Mouse (Mus musculus) liver, adult (tissue): ENCODE measurements at regions not wholly inside any gene's neighbourhood (a gene's known extent, or its start where the extent isn't known, plus 50 kb on each side); places are given as distances from the start of the nearest gene placed in this dataset.

Source experiments
- GATA4 ChIP-seq: IDR thresholded peaks from 2 replicates; pipeline ENCODE4 v1.6.1; 2014; ENCODE audit warnings: mild to moderate bottlenecking, low read length; ENCODE audit not compliant: insufficient replicate concordance

GRCm38 (mm10) chr10:38147421-38147820 lies 674.2 kb downstream of the Rfpl4b start:
- no peak for TF ChIP-seq GATA4

GRCm38 (mm10) chr10:38139196-38139595 lies 682.4 kb downstream of the Rfpl4b start:
- TF ChIP-seq GATA4, result no peak

- TF ChIP-seq GATA4, result no peak
These were observed 699.5 kb downstream of the Rfpl4b start for GRCm38 (mm10) chr10:38121911-38122573.

- no peak for TF ChIP-seq GATA4
These were observed 703.0 kb downstream of the Rfpl4b start for GRCm38 (mm10) chr10:38118601-38119000.

- TF ChIP-seq GATA4, result no peak
These were observed 705.1 kb downstream of the Rfpl4b start for GRCm38 (mm10) chr10:38116516-38116915.

- TF ChIP-seq GATA4, result peak; percentile 71; the same call in 1 of the 2 replicates
These were observed 707.4 kb downstream of the Rfpl4b start for GRCm38 (mm10) chr10:38114194-38114593.

GRCm38 (mm10) chr10:38108591-38108990 lies 713.0 kb downstream of the Rfpl4b start:
- no peak for TF ChIP-seq GATA4

GRCm38 (mm10) chr10:38103570-38103969 lies 718.0 kb downstream of the Rfpl4b start:
- no peak for TF ChIP-seq GATA4

- no peak for TF ChIP-seq GATA4
These were observed 743.1 kb downstream of the Rfpl4b start for GRCm38 (mm10) chr10:38078521-38078920.

- TF ChIP-seq GATA4, result no peak
These were observed 749.2 kb downstream of the Rfpl4b start for GRCm38 (mm10) chr10:38072394-38072793.

- no peak for TF ChIP-seq GATA4
These were observed 762.5 kb downstream of the Rfpl4b start for GRCm38 (mm10) chr10:38059050-38059449.

- TF ChIP-seq GATA4, result no peak
These were observed 811.1 kb downstream of the Rfpl4b start for GRCm38 (mm10) chr10:38010452-38010851.

GRCm38 (mm10) chr10:37995691-37996445 lies 825.7 kb downstream of the Rfpl4b start:
- TF ChIP-seq GATA4, result no peak

- TF ChIP-seq GATA4, result no peak
These were observed 833.0 kb downstream of the Rfpl4b start for GRCm38 (mm10) chr10:37988297-37989263.

- TF ChIP-seq GATA4, result no peak
These were observed 840.3 kb upstream of the Marcks start for GRCm38 (mm10) chr10:37978899-37979539.
